In the genomic region with DNA sequence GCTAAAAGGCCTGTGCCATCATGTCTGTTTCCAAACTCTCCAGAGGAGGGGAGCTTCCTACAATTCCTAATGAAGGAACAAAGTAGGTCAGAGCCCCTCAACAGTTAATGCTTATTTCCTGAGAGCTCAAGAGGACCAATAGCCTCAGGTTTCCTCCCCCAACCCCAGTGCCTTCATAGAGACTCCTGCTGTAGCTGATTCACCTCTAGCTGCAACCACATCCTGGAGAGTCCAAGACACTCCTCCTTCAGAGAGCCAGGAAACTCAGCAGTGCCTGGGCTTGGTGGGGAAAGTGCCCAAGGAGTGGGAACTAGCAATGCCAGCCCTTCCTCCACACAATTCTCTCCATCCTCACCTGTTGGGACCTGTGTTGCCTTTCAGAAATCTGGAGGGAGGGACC, we compare ENCODE assay signal across 16 mouse cellular contexts. TPM values are rescaled to one million over a fixed set of nuclear protein-coding genes. Genes with fewer than 3 reads are reported as not detected.
DNase-seq lines count a peak whose midpoint lies in the region; ATAC-seq and TF ChIP-seq lines count a peak whose summit lies in the region.
"Had no signal": no experiment of that assay in that cellular context is flagged by ENCODE, and none has a peak within 500 bp of the region (broad histone marks: within the 10 kb centered on the region; RNA-seq: fewer than 3 reads in every experiment).

No protein-coding gene starts in this region.

- TF ChIP-seq CTCF in embryonic fibroblast, embryonic 13.5 days (IDR thresholded peaks at IDR 0.05; ENCODE audit: borderline replicate concordance, insufficient read depth, low read length): no peak

- 0 out of 2 replicates have a peak, but pooled peaks have one; percentile 38 for ATAC-seq in heart, embryonic 16.5 days (replicated peaks; ENCODE audit: extremely low read depth, insufficient read depth, low FRiP score)
- ATAC-seq in erythroblast, adult 5-6 weeks (replicated peaks; ENCODE audit: low FRiP score, poor library complexity, severe bottlenecking): no peak
- ATAC-seq: intestine, embryonic 16.5 days had no signal

- no peaks in the 10 kb centered on the region for H3K9me3 ChIP-seq in heart, embryonic 16.5 days (replicated peaks; ENCODE audit: control insufficient read depth, low read length)
- H3K9me3 ChIP-seq: embryonic facial prominence, embryonic 13.5 days; midbrain, embryonic 12.5 days; neural tube, embryonic 12.5 days had no signal

- DNase-seq in heart, postnatal 10 days: no peak
- DNase-seq in spleen, postnatal 36 days (ENCODE audit: low spot score in 2 of 2): peak; percentile 10
- DNase-seq in spleen, postnatal 4 days (ENCODE audit: low spot score in 2 of 2): no peak
- DNase-seq in thymus, postnatal 4 days: peak; percentile 60
- DNase-seq in frontal cortex, postnatal 10 days (ENCODE audit: low spot score in 2 of 2): no peak
- DNase-seq: cerebellum, adult 2 months; layer of hippocampus, adult 9-11 months; left cerebral cortex, postnatal 4 days; lung, embryonic 14.5 days had no signal

- H3K9ac ChIP-seq in heart, embryonic 16.5 days (ENCODE audit: low read length): no peak overlapping the region
- H3K9ac ChIP-seq: embryonic facial prominence, embryonic 13.5 days; lung, embryonic 14.5 days; midbrain, embryonic 12.5 days; neural tube, embryonic 12.5 days had no signal

- H3K27me3 ChIP-seq in heart, embryonic 16.5 days (ENCODE audit: control insufficient read depth, insufficient read depth, low read length): peaks cover 9% of the 10 kb centered on the region
- H3K27me3 ChIP-seq: embryonic facial prominence, embryonic 13.5 days; neural tube, embryonic 12.5 days had no signal

- no peak overlapping the region for H3K4me2 ChIP-seq in heart, embryonic 16.5 days (ENCODE audit: low read depth, low read length)
- H3K4me2 ChIP-seq: embryonic facial prominence, embryonic 13.5 days; lung, embryonic 14.5 days; midbrain, embryonic 12.5 days; neural tube, embryonic 12.5 days had no signal

- TF ChIP-seq POLR2A in embryonic fibroblast, embryonic 13.5 days (IDR thresholded peaks at IDR 0.05; ENCODE audit: low read depth, low read length): no peak

- no peak overlapping the region for H3K4me3 ChIP-seq in heart, embryonic 16.5 days (ENCODE audit: low read length)
- no peak overlapping the region for H3K4me3 ChIP-seq in embryonic fibroblast, embryonic 13.5 days (ENCODE audit: insufficient read depth, low read length)
- H3K4me3 ChIP-seq: embryonic facial prominence, embryonic 13.5 days; midbrain, embryonic 12.5 days; neural tube, embryonic 12.5 days had no signal

- no peaks in the 10 kb centered on the region for H3K36me3 ChIP-seq in heart, embryonic 16.5 days (ENCODE audit: control insufficient read depth, insufficient read depth)
- H3K36me3 ChIP-seq: embryonic facial prominence, embryonic 13.5 days; midbrain, embryonic 12.5 days; neural tube, embryonic 12.5 days had no signal

- H3K4me1 ChIP-seq in heart, embryonic 16.5 days (ENCODE audit: control insufficient read depth, insufficient read depth, low read length): peaks cover 19% of the 10 kb centered on the region
- peaks cover 12% of the 10 kb centered on the region; the same call in 1 of the 2 replicates for H3K4me1 ChIP-seq in embryonic fibroblast, embryonic 13.5 days (ENCODE audit: control insufficient read depth, insufficient read depth, low read length)
- H3K4me1 ChIP-seq: midbrain, embryonic 12.5 days had no signal

- no peak overlapping the region for H3K27ac ChIP-seq in heart, embryonic 16.5 days (ENCODE audit: low read length)
- peak overlapping the region; percentile 62; the same call in 1 of the 2 replicates for H3K27ac ChIP-seq in embryonic fibroblast, embryonic 13.5 days (ENCODE audit: insufficient read depth, low read length)
- H3K27ac ChIP-seq: embryonic facial prominence, embryonic 13.5 days; midbrain, embryonic 12.5 days; neural tube, embryonic 12.5 days had no signal

- intact Hi-C loops in heart, postnatal 10 days (cut with DNase I): no loop called here

RNA-seq across cellular contexts. Expression of a gene that starts 31.4 kb away (rescaled TPM):
- polyA plus RNA-seq in heart, embryonic 16.5 days (2015; fragmentation: Nextera tagmentation; extraction: Ambion mirVana): 2.7 and 4.6 TPM in 2 replicates
- 1 to 10 TPM; 2.3 to 2.7 TPM for total RNA-seq in heart, postnatal 10 days (2021)
- 0.49 and 0.70 TPM in 2 replicates for polyA plus RNA-seq in embryonic fibroblast, embryonic 13.5 days (2011; ENCODE audit: insufficient read length, low read depth, missing spikeins)
- not detected in 2 replicates for total RNA-seq in erythroblast, adult 5-6 weeks (2015; ENCODE audit: low replicate concordance)
- total RNA-seq in erythroblast, adult 5-6 weeks (2017; ENCODE audit: low replicate concordance): 1.1 TPM in 1 of 2 replicates, not detected in the other

Comparison
In these comparisons a context has a peak if more than half of its experiments do, and no peak if none do; other contexts are left out.
1. DNase-seq: peak in spleen, postnatal 36 days (2 of 2) and thymus, postnatal 4 days (single experiment); none in heart, postnatal 10 days (0 of 2), spleen, postnatal 4 days (0 of 2) and frontal cortex, postnatal 10 days (0 of 2).